Mouse (Mus musculus): ENCODE measurements at regions not wholly inside any gene's neighbourhood (a gene's known extent, or its start where the extent isn't known, plus 50 kb on each side); places are given as distances from the start of the nearest gene placed in this dataset.
"Not testable (repeated sequence)": the region's sequence is repeated elsewhere in the genome, so short reads cannot be mapped to it uniquely, and the experiment has no call there.

DNA sequence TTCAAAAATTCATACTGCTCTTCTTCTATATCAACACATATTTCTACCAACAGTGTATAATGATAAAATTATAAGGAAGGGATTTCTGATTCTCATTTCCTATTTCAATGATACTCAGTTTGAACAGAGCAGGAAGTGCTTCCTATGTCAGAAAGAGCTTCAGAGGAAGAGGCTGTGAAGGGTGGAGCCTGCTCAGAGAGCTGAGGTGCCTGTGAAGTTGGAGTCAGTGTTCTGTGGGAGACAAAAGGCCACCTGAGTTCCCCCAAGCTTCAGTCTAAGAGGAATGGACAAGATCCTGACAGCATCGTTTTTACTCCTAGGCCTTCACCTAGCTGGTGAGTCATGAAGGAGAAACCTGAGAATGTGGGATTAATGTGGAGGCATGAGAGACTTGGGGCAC is 613.5 kb downstream of the Dad1 start:
- H3K9me3 ChIP-seq (ENCODE audit: control insufficient read depth, insufficient read depth, low read depth, low read length); H3K4me1 ChIP-seq (ENCODE audit: control insufficient read depth in 2 of 2, insufficient read depth in 2 of 2, low read length in 2 of 2, poor library complexity in 1 of 2); DNase-seq (ENCODE audit: low read depth, low spot score); H3K27ac ChIP-seq (ENCODE audit: insufficient read depth, low read depth, low read length, poor library complexity, severe bottlenecking); H3K9ac ChIP-seq (ENCODE audit: insufficient read depth, low read depth, low read length, poor library complexity, severe bottlenecking); H3K36me3 ChIP-seq (ENCODE audit: control insufficient read depth, insufficient read depth, low read length, poor library complexity, severe bottlenecking); in situ Hi-C loops (cut with MboI; ENCODE audit: low sequenced_read_pairs in 2 of 2, unreplicated experiment in 2 of 2); H3K4me3 ChIP-seq (ENCODE audit: insufficient read depth in 1 of 2, low read depth in 1 of 2, low read length in 2 of 2, poor library complexity in 1 of 2, severe bottlenecking in 1 of 2): not testable (repeated sequence)

DNA sequence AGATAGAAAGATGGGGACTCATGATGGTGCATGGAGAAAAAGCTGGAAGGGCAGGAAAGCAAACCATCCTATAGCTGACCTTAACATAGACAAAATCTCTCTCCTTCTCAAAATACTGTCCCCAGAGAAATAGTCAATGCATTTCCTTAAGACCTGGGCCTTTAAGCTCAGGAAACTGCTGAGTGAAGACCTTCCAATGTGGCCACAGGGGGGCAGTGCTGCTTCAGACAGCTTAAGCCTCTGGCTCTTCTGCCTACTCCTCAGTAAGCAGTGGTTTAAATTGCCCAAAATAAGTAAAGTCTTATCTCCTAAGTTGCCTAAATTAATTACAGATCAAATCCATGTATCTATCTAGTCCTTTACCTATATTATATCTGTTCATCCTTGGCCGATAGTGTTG is 616.2 kb downstream of the Dad1 start:
- H3K9me3 ChIP-seq (ENCODE audit: control insufficient read depth, insufficient read depth, low read depth, low read length); in situ Hi-C loops (cut with MboI; ENCODE audit: low sequenced_read_pairs in 2 of 2, unreplicated experiment in 2 of 2); H3K27ac ChIP-seq (ENCODE audit: insufficient read depth, low read depth, low read length, poor library complexity, severe bottlenecking); H3K9ac ChIP-seq (ENCODE audit: insufficient read depth, low read depth, low read length, poor library complexity, severe bottlenecking); H3K4me1 ChIP-seq (ENCODE audit: control insufficient read depth in 2 of 2, insufficient read depth in 2 of 2, low read length in 2 of 2, poor library complexity in 1 of 2); H3K36me3 ChIP-seq (ENCODE audit: control insufficient read depth, insufficient read depth, low read length, poor library complexity, severe bottlenecking); H3K4me3 ChIP-seq (ENCODE audit: insufficient read depth in 1 of 2, low read depth in 1 of 2, low read length in 2 of 2, poor library complexity in 1 of 2, severe bottlenecking in 1 of 2): not testable (repeated sequence)
- DNase-seq (ENCODE audit: low read depth, low spot score) = peak; percentile 38
- 0 out of 2 replicates have a peak, but pooled peaks have one; percentile 20 for TF ChIP-seq MAFK (IDR thresholded peaks at IDR 0.05; ENCODE audit: insufficient read depth, low read depth, low read length)

DNA sequence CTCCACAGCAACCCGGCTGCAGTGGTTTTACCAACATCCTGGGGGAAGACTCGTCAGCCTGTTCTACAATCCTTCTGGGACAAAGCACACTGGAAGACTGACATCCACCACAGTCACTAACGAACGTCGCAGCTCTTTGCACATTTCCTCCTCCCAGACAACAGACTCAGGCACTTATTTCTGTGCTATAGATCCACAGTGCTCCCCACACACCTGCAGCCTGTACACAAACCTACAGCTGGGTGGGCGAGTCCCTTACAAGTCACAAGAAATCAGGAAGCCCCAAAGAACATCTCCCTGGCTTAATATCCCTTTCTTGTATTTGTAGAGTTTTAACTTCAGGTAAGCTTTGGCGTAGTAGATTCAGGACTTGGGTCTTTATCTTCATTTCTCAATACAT is 618.7 kb downstream of the Dad1 start:
- H3K4me1 ChIP-seq (ENCODE audit: control insufficient read depth in 2 of 2, insufficient read depth in 2 of 2, low read length in 2 of 2, poor library complexity in 1 of 2); H3K4me3 ChIP-seq (ENCODE audit: insufficient read depth in 1 of 2, low read depth in 1 of 2, low read length in 2 of 2, poor library complexity in 1 of 2, severe bottlenecking in 1 of 2); DNase-seq (ENCODE audit: low read depth, low spot score); in situ Hi-C loops (cut with MboI; ENCODE audit: low sequenced_read_pairs in 2 of 2, unreplicated experiment in 2 of 2); H3K36me3 ChIP-seq (ENCODE audit: control insufficient read depth, insufficient read depth, low read length, poor library complexity, severe bottlenecking); H3K9me3 ChIP-seq (ENCODE audit: control insufficient read depth, insufficient read depth, low read depth, low read length); H3K9ac ChIP-seq (ENCODE audit: insufficient read depth, low read depth, low read length, poor library complexity, severe bottlenecking); H3K27ac ChIP-seq (ENCODE audit: insufficient read depth, low read depth, low read length, poor library complexity, severe bottlenecking): not testable (repeated sequence)

DNA sequence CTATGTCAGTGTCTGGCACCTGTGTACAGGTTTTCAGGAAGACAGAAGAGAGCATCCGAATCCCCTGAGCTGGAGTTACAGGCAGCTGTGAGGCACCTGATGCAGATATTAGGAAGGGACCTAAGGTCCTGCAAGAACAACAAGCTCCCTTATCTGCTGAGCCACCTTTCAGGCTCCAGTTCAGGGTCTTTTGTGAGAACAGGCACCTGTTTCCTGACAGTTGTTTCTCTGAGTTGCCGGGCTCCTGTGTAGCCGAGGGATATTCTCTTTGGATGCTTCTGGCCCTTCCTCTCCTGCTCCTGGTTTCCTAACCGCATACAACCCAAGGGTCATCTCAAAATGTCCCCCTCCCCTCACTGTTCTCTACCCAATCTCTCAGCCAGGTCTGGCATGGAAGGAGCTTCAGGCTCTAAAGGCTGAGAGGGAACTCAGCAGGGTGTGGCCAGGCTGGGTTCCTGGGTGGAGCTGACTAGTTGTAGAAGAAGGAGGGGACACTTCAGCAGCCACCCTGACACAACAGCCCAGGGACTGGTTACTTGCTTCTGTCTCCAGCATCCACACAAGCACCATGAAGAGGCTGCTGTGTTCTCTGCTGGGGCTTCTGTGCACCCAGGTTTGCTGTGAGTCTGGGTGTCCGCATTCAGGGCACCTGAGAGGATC is 619.5 kb downstream of the Dad1 start:
- H3K9ac ChIP-seq (ENCODE audit: insufficient read depth, low read depth, low read length, poor library complexity, severe bottlenecking); H3K9me3 ChIP-seq (ENCODE audit: control insufficient read depth, insufficient read depth, low read depth, low read length); H3K4me1 ChIP-seq (ENCODE audit: control insufficient read depth in 2 of 2, insufficient read depth in 2 of 2, low read length in 2 of 2, poor library complexity in 1 of 2); DNase-seq (ENCODE audit: low read depth, low spot score); H3K4me3 ChIP-seq (ENCODE audit: insufficient read depth in 1 of 2, low read depth in 1 of 2, low read length in 2 of 2, poor library complexity in 1 of 2, severe bottlenecking in 1 of 2); H3K27ac ChIP-seq (ENCODE audit: insufficient read depth, low read depth, low read length, poor library complexity, severe bottlenecking); H3K36me3 ChIP-seq (ENCODE audit: control insufficient read depth, insufficient read depth, low read length, poor library complexity, severe bottlenecking); in situ Hi-C loops (cut with MboI; ENCODE audit: low sequenced_read_pairs in 2 of 2, unreplicated experiment in 2 of 2): not testable (repeated sequence)

DNA sequence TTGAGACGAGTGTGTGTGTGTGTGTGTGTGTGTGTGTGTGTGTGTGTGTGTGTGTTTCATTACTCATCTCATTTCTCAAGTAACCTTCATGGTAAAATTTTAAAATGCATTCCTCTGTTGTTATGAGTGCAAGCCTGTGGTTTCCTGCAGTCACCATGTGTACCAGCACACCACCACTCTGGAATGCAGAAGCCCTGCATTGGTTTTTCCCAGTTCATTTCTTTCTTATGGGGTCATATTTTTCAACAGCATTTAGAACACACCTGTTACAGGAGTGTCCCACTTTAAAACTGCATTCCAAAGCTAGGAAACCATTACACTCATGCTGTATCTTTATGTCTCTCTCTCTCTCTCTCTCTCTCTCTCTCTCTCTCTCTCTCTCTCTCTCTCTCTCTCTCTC is 620.2 kb downstream of the Dad1 start:
- not testable (repeated sequence) for H3K36me3 ChIP-seq (ENCODE audit: control insufficient read depth, insufficient read depth, low read length, poor library complexity, severe bottlenecking)

GRCm38 (mm10) chr14:53621376-53621775 is 632.5 kb downstream of the Dad1 start:
- H3K27ac ChIP-seq (ENCODE audit: insufficient read depth, low read depth, low read length, poor library complexity, severe bottlenecking); H3K36me3 ChIP-seq (ENCODE audit: control insufficient read depth, insufficient read depth, low read length, poor library complexity, severe bottlenecking); H3K4me1 ChIP-seq (ENCODE audit: control insufficient read depth in 2 of 2, insufficient read depth in 2 of 2, low read length in 2 of 2, poor library complexity in 1 of 2); H3K4me3 ChIP-seq (ENCODE audit: insufficient read depth in 1 of 2, low read depth in 1 of 2, low read length in 2 of 2, poor library complexity in 1 of 2, severe bottlenecking in 1 of 2); DNase-seq (ENCODE audit: low read depth, low spot score); H3K9ac ChIP-seq (ENCODE audit: insufficient read depth, low read depth, low read length, poor library complexity, severe bottlenecking); H3K9me3 ChIP-seq (ENCODE audit: control insufficient read depth, insufficient read depth, low read depth, low read length); in situ Hi-C loops (cut with MboI; ENCODE audit: low sequenced_read_pairs in 2 of 2, unreplicated experiment in 2 of 2): not testable (repeated sequence)

More for the DNA sequence above, 620.2 kb downstream of the Dad1 start:
- H3K9ac ChIP-seq (ENCODE audit: insufficient read depth, low read depth, low read length, poor library complexity, severe bottlenecking); H3K9me3 ChIP-seq (ENCODE audit: control insufficient read depth, insufficient read depth, low read depth, low read length); DNase-seq (ENCODE audit: low read depth, low spot score); H3K4me3 ChIP-seq (ENCODE audit: insufficient read depth in 1 of 2, low read depth in 1 of 2, low read length in 2 of 2, poor library complexity in 1 of 2, severe bottlenecking in 1 of 2); in situ Hi-C loops (cut with MboI; ENCODE audit: low sequenced_read_pairs in 2 of 2, unreplicated experiment in 2 of 2); H3K4me1 ChIP-seq (ENCODE audit: control insufficient read depth in 2 of 2, insufficient read depth in 2 of 2, low read length in 2 of 2, poor library complexity in 1 of 2); H3K27ac ChIP-seq (ENCODE audit: insufficient read depth, low read depth, low read length, poor library complexity, severe bottlenecking): not testable (repeated sequence)

DNA sequence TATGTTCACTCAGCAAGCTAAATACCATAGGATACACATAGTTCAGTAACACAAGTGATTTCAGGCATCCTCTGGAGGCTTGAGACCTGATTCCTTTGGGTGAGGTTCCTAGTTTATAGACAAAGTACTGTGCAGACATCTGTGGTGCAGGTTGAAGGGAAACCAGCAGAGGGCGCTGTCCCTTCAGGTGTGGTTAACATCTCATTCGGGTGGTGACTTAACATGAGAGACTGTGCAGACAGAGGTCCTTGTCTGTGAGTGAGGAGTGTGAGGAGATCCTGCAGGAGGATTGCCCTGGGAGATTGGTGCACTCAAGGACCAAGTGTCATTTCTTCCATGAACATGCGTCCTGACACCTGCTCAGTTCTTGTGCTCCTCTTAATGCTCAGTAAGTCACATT is 637.8 kb downstream of the Dad1 start:
- H3K36me3 ChIP-seq (ENCODE audit: control insufficient read depth, insufficient read depth, low read length, poor library complexity, severe bottlenecking); H3K4me1 ChIP-seq (ENCODE audit: control insufficient read depth in 2 of 2, insufficient read depth in 2 of 2, low read length in 2 of 2, poor library complexity in 1 of 2); H3K9me3 ChIP-seq (ENCODE audit: control insufficient read depth, insufficient read depth, low read depth, low read length); in situ Hi-C loops (cut with MboI; ENCODE audit: low sequenced_read_pairs in 2 of 2, unreplicated experiment in 2 of 2); H3K9ac ChIP-seq (ENCODE audit: insufficient read depth, low read depth, low read length, poor library complexity, severe bottlenecking); H3K27ac ChIP-seq (ENCODE audit: insufficient read depth, low read depth, low read length, poor library complexity, severe bottlenecking); H3K4me3 ChIP-seq (ENCODE audit: insufficient read depth in 1 of 2, low read depth in 1 of 2, low read length in 2 of 2, poor library complexity in 1 of 2, severe bottlenecking in 1 of 2); DNase-seq (ENCODE audit: low read depth, low spot score): not testable (repeated sequence)

Measured in ES-E14 (cell line).